Mouse (Mus musculus): ENCODE measurements around the gene Rpl27a. TPM values are rescaled to one million over a fixed set of nuclear protein-coding genes. Genes with fewer than 3 reads are reported as not detected.

The Rpl27a gene
- total and polyA plus RNA-seq, 3 experiments = 221 to 1,252 TPM; not detected in 1

DNA sequence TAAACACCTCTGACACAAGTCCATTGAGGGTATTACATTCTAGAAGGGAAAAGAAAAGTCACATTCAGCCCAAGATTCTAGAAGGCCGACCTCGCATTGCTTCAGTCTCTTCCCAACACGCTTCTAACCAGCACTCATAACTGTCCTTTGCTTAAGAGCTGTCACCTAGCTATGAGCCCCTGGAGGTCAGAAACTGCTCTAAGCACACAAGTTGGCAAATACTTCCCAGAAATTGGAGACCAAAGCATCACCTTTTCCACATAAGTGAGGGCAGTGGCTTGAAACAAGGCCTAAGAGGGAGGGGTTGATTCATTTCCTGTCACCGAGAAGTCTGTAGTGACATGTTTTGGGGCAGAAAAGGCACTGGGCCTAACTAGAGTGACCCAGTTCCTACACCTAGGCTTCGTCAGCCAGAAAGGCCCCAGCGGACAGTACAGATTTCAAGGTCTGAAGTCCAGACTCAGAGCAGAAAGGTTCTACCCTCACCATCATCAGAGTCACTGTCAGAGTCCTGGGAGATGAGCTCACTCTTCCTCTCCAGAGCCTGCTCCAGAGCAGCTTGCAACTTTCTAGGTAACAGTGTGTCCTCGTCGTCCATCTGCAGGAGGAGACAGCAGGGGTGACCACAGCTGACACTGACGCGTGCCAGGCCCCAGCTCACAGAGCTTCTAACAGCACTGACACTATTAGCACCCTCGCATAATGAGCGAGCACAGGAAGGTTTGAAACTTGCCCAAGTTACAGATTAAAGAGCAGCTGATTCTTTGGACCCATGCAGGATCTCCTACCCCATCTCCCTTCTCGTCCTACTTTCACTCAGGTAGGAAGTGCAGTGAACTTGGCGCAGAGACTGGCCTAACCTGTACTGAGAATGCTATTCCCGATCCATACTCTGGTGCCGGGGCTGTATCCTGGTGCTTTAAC lies 7.1 kb downstream of the Rpl27a start:
- Histone ChIP-seq H3K79me2 (ENCODE audit: control insufficient read depth, insufficient read depth, low read length, poor library complexity) (peaks cover 14% of the 10 kb centered on the region), H3K4me1 (ENCODE audit: control insufficient read depth in 1 of 2, insufficient read depth in 2 of 2, low read length in 2 of 2) (peaks cover 0 to 7% of the 10 kb centered on the region in 2 experiments; a peak in 1 of 4 replicates), H3K9me3 (replicated peaks; ENCODE audit: insufficient read depth, low read length) (no peaks in the 10 kb centered on the region), H3K4me3 (ENCODE audit: control insufficient read depth in 1 of 2, insufficient read depth in 1 of 2, low read depth in 2 of 2, low read length in 2 of 2) (no peak overlapping the region), H3K36me3 (ENCODE audit: control insufficient read depth in 1 of 2, insufficient read depth in 2 of 2, low read length in 2 of 2) (peaks cover 11 to 17% of the 10 kb centered on the region in 2 experiments), H3K9ac (ENCODE audit: control insufficient read depth, low read depth, low read length, poor library complexity, severe bottlenecking) (no peak overlapping the region), H3K27me3 (ENCODE audit: control insufficient read depth in 1 of 2, insufficient read depth in 2 of 2, low read length in 2 of 2) (no peaks in the 10 kb centered on the region), H3K27ac (ENCODE audit: control insufficient read depth, low read depth, low read length) (no peak overlapping the region)
- DNase-seq (ENCODE audit: low read depth, low spot score) = peak; percentile 47
- peak; percentile 9; the same call in 1 of the 2 replicates for TF ChIP-seq POLR2AphosphoS5 (IDR thresholded peaks at IDR 0.05; ENCODE audit: borderline replicate concordance, low read depth, low read length)
- TF ChIP-seq MEF2A (IDR thresholded peaks at IDR 0.05; ENCODE audit: extremely low read depth, insufficient replicate concordance, low read depth, low read length, poor library complexity, severe bottlenecking) = no peak
- TF ChIP-seq SMC3 (IDR thresholded peaks at IDR 0.05; ENCODE audit: low read depth, low read length) = 0 out of 2 replicates have a peak, but pooled peaks have one; percentile 5

GRCm38 (mm10) chr7:109527536-109527935 lies 8.6 kb downstream of the Rpl27a start:
- no peaks in the 10 kb centered on the region for H3K27me3 ChIP-seq (ENCODE audit: control insufficient read depth in 1 of 2, insufficient read depth in 2 of 2, low read length in 2 of 2)
- no peaks in the 10 kb centered on the region for H3K4me1 ChIP-seq (ENCODE audit: control insufficient read depth in 1 of 2, insufficient read depth in 2 of 2, low read length in 2 of 2)
- no peak overlapping the region for H3K27ac ChIP-seq (ENCODE audit: control insufficient read depth, low read depth, low read length)
- H3K79me2 ChIP-seq (ENCODE audit: control insufficient read depth, insufficient read depth, low read length, poor library complexity) = peaks cover 2% of the 10 kb centered on the region; the same call in 1 of the 2 replicates
- no peaks in the 10 kb centered on the region for H3K9me3 ChIP-seq (replicated peaks; ENCODE audit: insufficient read depth, low read length)
- no peak overlapping the region for H3K9ac ChIP-seq (ENCODE audit: control insufficient read depth, low read depth, low read length, poor library complexity, severe bottlenecking)
- no peak for DNase-seq (ENCODE audit: low read depth, low spot score)
- peaks cover 0 to 3% of the 10 kb centered on the region in 2 experiments; a peak in 1 of 4 replicates for H3K36me3 ChIP-seq (ENCODE audit: control insufficient read depth in 1 of 2, insufficient read depth in 2 of 2, low read length in 2 of 2)
- TF ChIP-seq JUND (IDR thresholded peaks at IDR 0.05; ENCODE audit: low read depth, low read length) (no peak), POLR2AphosphoS2 (IDR thresholded peaks at IDR 0.05; ENCODE audit: low read length) (no peak), GABPA (IDR thresholded peaks at IDR 0.05; ENCODE audit: low read depth, low read length) (no peak), ZKSCAN1 (IDR thresholded peaks at IDR 0.05; ENCODE audit: low read depth, low read length) (no peak), ZMIZ1 (IDR thresholded peaks at IDR 0.05; ENCODE audit: low read depth, low read length) (no peak), RCOR1 (IDR thresholded peaks at IDR 0.05; ENCODE audit: low read depth, low read length) (no peak), CTCF (IDR thresholded peaks at IDR 0.05 in 2 of 3, conservative IDR thresholded peaks at IDR 0.05 in 1 of 3; ENCODE audit: control insufficient read depth in 1 of 3, insufficient read depth in 1 of 3, low read depth in 2 of 3, low read length in 3 of 3, poor library complexity in 1 of 3, severe bottlenecking in 1 of 3) (no peak), GATA1 (IDR thresholded peaks at IDR 0.05; ENCODE audit: low read depth, low read length) (no peak), SMC3 (IDR thresholded peaks at IDR 0.05; ENCODE audit: low read depth, low read length) (no peak), POLR2A (IDR thresholded peaks at IDR 0.05; ENCODE audit: control insufficient read depth in 1 of 2, insufficient read depth in 1 of 2, low read depth in 1 of 2, low read length in 2 of 2, poor library complexity in 1 of 2) (no peak), TBP (IDR thresholded peaks at IDR 0.05; ENCODE audit: low read depth, low read length) (no peak), ELF1 (IDR thresholded peaks at IDR 0.05; ENCODE audit: low read depth, low read length) (no peak), TCF12 (IDR thresholded peaks at IDR 0.05; ENCODE audit: low read depth, low read length) (no peak), USF1 (IDR thresholded peaks at IDR 0.05; ENCODE audit: low read depth, low read length) (no peak)
- H3K4me3 ChIP-seq (ENCODE audit: control insufficient read depth in 1 of 2, insufficient read depth in 1 of 2, low read depth in 2 of 2, low read length in 2 of 2) = no peak overlapping the region

All from MEL (cell line).